Mouse (Mus musculus) c-Kit-positive CD71-positive TER-119-negative erythroid progenitor cells, embryonic 14.5 days (primary cell): ENCODE data around the gene Crybg3.
"Not testable (repeated sequence)": the region's sequence is repeated elsewhere in the genome, so short reads cannot be mapped to it uniquely, and the experiment has no call there.

Experiments
- DNase-seq: peaks from one replicate; pipeline ENCODE4 v3.0.0-alpha.2; 2013; ENCODE audit warnings: low read depth

The Crybg3 gene

GRCm38 (mm10) chr16:59531243-59531642 is 69.5 kb downstream of the Crybg3 start:
- DNase-seq, result no peak

DNA sequence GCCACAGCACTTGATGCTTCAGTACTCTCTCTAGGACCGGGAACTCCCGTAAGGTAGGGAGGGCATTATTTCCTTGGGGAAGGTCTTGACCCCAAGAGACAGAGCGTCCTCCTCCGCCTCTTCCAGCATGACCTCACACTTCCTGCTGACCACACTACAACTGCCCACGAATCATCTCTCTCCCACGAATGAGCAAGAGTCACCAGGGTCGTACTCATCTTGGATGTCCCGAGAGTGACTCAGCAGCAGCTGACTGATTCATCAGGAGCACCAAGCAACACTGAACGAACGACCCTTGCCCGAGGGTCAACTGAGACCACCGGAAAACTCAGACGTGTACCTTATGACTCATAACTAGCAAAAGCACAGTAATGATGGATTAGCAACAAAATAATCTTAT is 71.2 kb downstream of the Crybg3 start:
- no peak for DNase-seq

GRCm38 (mm10) chr16:59526939-59527338 is 73.8 kb downstream of the Crybg3 start:
- DNase-seq, result no peak

- no peak for DNase-seq
Measured at GRCm38 (mm10) chr16:59521752-59522423, 78.9 kb downstream of the Crybg3 start.

DNA sequence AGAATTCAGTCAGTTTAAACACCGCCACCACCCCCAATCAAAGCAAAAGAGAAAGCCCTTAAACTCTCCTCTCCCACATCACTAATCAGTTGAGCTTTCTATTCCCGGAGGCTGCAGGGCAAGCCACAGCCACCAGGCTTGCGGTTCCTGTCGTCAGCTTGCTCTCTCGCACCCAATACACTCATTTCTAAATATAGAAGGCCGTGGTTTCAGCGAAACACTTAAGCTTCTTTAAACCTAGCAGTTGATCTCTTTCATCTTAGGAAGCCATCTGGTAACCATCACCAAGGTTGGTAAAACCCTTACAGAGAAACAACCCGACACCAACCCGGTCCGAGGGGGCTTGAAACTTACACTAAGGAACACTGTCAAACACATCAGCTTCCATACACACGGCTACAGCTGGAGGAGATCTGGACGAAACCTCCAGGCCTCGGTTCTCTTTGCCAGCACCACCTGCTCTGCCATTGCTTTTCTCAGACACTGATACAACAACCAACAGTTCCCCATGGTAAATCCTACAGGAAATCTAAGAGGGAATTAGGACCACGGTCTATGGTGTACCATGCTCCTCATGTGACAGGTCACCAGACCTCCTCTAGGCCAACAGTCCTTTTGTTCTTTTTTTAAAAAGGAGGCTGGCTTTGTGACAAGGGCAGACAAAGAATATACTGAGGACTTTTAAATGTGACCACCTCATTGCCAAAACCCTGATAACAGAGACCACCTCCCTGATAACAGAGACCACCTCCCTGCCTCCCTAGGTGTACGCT is 83.1 kb downstream of the Crybg3 start:
- no peak for DNase-seq

DNA sequence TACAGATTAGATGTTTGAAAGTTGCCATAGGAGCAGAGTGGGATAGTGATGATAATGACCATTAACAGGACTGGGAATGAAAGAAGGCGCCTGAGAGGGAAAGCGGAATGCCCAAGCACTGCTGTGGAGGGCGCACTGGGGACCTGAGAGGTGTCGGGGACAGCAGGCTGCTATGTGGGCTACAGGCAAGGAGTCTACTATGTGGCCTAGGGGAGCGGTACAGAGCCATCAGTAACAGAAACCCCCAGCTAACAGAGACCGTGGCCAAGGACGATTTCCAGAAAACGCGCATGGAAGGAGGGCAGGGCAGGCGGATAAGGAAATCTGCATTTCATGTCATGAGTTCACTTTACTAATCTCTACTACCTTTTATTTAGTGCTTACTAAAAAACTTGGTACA is 83.8 kb downstream of the Crybg3 start:
- no peak for DNase-seq

GRCm38 (mm10) chr16:59515169-59515568 is 85.6 kb downstream of the Crybg3 start:
- no peak for DNase-seq

DNA sequence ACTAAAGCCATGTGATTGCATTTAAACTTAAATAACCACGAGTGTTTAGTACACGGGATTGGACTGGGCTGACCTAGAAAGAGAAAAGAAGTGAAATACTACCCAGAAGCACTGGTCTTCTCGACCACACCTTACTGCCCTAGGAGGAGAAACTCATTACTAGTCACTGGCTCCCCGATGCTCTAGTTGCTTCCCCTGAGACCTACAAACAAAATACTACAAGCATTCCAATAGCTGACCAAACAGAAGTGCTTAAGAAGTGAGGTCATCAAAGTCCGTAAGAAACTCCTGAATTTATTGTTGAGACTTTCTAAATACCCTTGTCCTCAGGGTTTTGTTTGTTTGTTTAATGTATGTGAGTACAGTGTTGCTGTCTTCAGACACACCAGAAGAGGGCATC is 90.9 kb downstream of the Crybg3 start:
- no peak for DNase-seq

GRCm38 (mm10) chr16:59499180-59499579 is 101.6 kb downstream of the Crybg3 start:
- DNase-seq, result no peak

DNA sequence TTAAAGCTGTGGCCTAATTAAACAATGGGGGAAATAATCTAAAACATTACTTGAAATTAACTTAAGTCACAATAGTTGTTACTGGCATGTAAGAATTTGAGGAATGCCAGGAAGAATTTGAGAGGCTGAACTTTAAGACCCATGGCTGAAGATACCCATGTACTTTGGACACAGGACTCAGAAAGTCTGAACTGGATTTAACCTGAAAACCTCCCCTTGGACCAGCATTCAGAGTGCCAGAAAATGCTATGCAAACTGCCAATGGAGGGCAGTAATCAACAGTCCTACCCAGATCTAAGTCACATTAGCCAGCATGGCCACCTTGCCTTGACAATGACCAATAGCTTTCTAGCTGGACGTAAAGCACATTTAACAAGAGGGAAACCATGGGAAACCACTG is 102.8 kb downstream of the Crybg3 start:
- no peak for DNase-seq

GRCm38 (mm10) chr16:59493199-59493598 is 107.6 kb downstream of the Crybg3 start:
- DNase-seq, result no peak

DNA sequence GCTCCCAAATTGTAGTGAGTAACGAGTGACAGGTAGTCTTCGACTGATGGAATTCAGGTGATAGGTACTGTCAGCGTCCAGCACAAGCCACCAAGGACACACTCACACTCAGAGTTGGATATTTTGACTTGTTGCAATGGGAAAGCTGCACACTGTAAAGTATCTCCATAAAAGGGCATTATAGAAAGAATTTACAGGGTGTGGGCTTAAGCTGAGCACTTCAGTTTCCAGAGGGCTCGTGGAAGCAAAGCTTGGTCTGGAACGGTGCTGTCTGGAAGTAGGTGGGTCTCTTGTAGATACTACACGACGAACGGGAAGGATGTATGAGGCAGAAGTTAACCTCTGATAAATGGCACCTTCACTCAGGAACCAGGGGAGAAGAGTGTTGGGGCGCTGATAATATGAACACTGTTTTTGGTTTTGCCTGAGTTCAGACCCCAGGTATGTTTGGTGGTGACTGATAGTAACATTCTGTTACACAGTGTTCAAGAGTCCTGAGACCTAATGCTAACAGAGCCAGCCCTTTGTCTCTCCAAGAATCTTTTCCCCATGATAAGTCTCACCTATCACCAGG is 112.7 kb downstream of the Crybg3 start:
- no peak for DNase-seq

DNA sequence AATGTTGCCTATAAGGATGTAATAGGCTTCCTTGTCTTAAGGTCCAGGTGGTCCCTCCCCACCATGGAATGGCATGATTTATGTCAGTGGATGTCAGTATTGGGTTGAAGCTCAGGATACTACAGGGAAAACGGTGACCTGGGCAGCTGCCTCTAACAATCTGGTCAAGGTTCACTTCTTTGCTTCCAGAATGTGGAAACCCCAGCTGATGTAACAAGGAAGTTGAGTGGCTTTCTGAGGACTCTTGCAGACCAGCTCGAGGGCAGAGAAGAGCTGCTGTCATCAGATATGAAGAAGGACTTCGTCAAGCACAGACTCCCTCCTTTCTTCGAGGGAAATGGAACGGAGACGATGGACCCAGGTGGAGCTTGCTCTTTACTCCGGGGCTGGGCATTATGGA is 113.5 kb downstream of the Crybg3 start:
- no peak for DNase-seq

DNA sequence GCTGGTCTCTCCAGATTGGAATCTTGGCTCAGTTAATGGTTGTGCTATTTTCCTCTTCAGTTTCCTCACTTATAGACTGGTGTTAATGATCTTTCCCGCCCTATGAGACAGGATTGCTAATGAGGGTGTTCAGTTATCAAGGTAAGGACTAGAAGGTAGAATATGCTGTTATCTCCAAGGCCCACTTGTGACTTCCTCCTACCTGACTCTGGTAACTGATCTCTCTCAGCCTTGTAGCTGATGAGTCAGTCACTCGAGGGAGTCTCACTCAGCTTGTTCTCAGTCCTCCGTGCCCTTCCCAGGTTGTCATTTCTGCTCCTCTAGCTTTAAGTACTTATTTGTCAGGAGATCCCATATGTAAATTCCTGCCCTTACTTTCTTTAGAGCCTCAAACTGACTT is 122.8 kb downstream of the Crybg3 start:
- DNase-seq, result no peak

DNA sequence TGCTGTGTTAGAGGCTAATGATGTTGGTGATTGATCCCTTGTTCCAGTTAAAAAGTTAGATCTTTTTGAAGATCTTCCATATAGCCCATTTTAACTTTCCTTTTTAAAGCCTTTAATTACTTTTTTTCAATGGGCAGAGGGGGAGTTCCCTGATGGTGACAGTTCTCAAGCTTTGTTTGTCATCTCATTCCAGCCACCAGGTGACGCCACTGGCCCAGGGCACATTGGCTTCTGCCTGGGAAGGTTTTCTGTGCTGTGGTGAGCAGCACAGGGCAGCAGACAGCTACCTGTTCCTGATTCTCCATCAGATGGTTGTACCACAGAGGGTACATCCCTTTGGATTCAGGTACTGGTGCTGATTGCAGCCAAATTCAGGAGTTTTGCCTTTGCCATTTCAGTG is 126.0 kb downstream of the Crybg3 start:
- no peak for DNase-seq

DNA sequence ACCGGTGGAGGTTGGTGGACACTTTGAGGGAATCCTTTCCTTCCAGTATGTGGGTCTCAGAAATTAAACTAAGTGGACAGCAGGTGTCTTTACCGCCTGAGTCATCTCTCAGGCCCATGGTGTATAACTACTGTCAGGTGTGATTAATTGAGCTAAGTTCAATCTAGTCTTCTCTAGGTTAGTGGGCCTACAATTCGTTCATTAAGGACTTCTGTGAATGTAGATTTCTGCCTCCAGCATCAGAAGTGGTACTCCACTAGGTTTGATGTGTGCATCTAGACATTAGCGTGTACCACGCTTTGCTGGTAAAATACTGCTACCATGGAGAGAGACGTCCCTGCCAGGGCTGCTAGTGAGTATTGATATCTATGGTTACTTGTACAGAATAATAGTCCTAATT is 128.2 kb downstream of the Crybg3 start:
- DNase-seq, result no peak

DNA sequence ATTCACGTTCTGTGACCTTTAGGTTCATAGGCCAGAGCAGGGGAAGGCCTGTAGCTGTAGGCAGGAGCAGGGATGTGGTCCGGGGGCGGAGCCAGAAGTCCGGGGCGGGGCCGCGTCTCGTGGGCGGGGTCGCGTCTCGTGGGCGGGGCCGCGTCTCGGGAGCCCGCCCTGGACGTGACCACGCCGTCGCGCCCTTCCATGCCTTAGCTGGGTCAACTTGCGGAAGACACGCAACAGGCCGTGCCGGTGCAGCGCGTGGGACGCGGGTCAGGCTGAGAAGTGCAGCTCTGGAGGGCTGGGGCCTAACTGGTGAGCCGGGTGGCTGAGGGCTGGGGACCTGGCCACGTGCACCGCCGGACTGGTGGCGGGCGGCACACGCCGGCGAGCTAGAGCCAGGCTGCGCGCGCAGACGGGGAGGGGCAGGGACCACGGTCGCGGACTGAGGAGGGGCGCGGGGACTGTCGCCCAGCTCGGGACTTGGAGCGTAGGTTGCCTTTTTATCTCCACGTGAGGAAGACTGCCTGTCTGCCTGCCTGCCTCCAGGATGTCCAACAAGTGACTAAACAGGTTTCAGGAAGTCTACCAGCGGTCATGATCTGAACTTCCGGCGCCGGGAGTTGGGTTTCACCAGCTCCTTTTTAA is 129.0 kb downstream of the Crybg3 start, which contains the start of gene Riox2:
Gene Riox2, plus strand, starts transcription at position 139 of the 642 bp plus-strand sequence.
- peak; percentile 54 for DNase-seq

GRCm38 (mm10) chr16:59469846-59470245 is 130.9 kb downstream of the Crybg3 start:
- DNase-seq, result no peak

DNA sequence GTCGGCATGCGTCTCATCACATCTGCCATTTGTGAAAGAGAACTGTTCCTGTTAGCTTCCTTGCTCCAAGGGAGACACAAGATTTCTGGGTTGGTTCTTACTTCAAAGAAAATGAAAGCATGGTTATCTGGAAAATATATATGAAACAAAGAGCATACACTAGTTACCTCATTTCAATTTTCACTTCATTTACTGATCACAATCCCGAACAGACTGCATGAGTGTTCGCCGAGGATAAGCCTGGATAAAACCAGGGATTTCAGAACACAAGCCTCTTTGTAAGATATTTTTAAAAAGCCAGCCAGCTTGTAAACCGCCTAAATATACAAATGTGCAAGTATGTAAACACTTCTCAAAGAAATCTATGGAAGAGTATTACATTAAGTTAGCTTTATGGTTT is 136.8 kb downstream of the Crybg3 start:
- no peak for DNase-seq

- DNase-seq, result no peak
Measured at GRCm38 (mm10) chr16:59463567-59463966, 137.2 kb downstream of the Crybg3 start.

GRCm38 (mm10) chr16:59459259-59459861 is 141.4 kb downstream of the Crybg3 start:
- DNase-seq, result not testable (repeated sequence)

GRCm38 (mm10) chr16:59451813-59452212 is 149.0 kb downstream of the Crybg3 start:
- no peak for DNase-seq
